Mouse (Mus musculus) liver, embryonic 12.5 days (tissue): ENCODE data around the gene Rita1. TPM values are rescaled to one million over a fixed set of nuclear protein-coding genes. Genes with fewer than 3 reads are reported as not detected.

Source experiments
- ATAC-seq: fragments of 200-750 bp; cut with Nextera tagmentation; 2 replicates; pipeline ENCODE4 v1.8.0; 2017; ENCODE audit warnings: moderate number of reproducible peaks, mild to moderate bottlenecking, moderate library complexity
- H3K27ac ChIP-seq: fragments of 300-500 bp; sonication (generic); 2 replicates; pipeline ENCODE4 v1.5.1; 2016; ENCODE audit warnings: mild to moderate bottlenecking
- H3K27me3 ChIP-seq: fragments of 300-500 bp; sonication (generic); replicated peaks from 2 replicates; pipeline ENCODE4 v1.6.1; 2016; ENCODE audit warnings: mild to moderate bottlenecking, moderate library complexity
- H3K36me3 ChIP-seq: fragments of 300-500 bp; sonication (generic); 2 replicates; pipeline ENCODE4 v1.6.1; 2016; ENCODE audit warnings: mild to moderate bottlenecking, moderate library complexity
- H3K4me1 ChIP-seq: fragments of 300-500 bp; sonication (generic); 2 replicates; pipeline ENCODE4 v1.6.1; 2016
- H3K4me2 ChIP-seq: fragments of 300-500 bp; sonication (generic); 2 replicates; pipeline ENCODE4 v1.6.1; 2016; ENCODE audit warnings: mild to moderate bottlenecking, moderate library complexity
- H3K4me3 ChIP-seq: fragments of 300-500 bp; sonication (generic); 2 replicates; pipeline ENCODE4 v1.5.1; 2016; ENCODE audit warnings: mild to moderate bottlenecking, moderate library complexity
- H3K9ac ChIP-seq: fragments of 300-500 bp; sonication (generic); 2 replicates; pipeline ENCODE4 v1.6.1; 2016; ENCODE audit warnings: mild to moderate bottlenecking, moderate library complexity
- H3K9me3 ChIP-seq: fragments of 300-500 bp; sonication (generic); replicated peaks from 2 replicates; pipeline ENCODE4 v1.6.1; 2016; ENCODE audit warnings: mild to moderate bottlenecking, moderate library complexity
- WGBS: fragments of 180-500 bp; shearing (Covaris S2); methylation state at CpG from one replicate; pipeline ENCODE4 v1.1.7; 2016; ENCODE audit not compliant: insufficient replicate concordance; 5-methylcytosine and 5-hydroxymethylcytosine counted together
- polyA plus RNA-seq: library from polyadenylated mRNA; unstranded; fragments of >200 nt; fragmentation: Nextera tagmentation; extraction: Ambion mirVana; gene quantifications from 2 replicates; pipeline ENCODE4 v1.2.1, GENCODE M21; 2016

Gene Rita1
- polyA plus RNA-seq, 1 experiment from 2014 or later = 7.3 TPM

GRCm38 (mm10) chr5:120550137-120550536, 62.3 kb downstream of the Rita1 start:
- no peak overlapping the region for H3K27ac ChIP-seq
- H3K4me1 ChIP-seq = 0 out of 2 replicates have a peak, but pooled peaks cover 11% of the 10 kb centered on the region
- no peak for ATAC-seq
- WGBS = 64% methylated on average over 5 of the region's 5 CpGs
- H3K4me2 ChIP-seq = no peak overlapping the region
- no peak overlapping the region for H3K4me3 ChIP-seq
- H3K9ac ChIP-seq = no peak overlapping the region
- H3K36me3 ChIP-seq = peaks cover 98% of the 10 kb centered on the region
- H3K9me3 ChIP-seq = no peaks in the 10 kb centered on the region
- H3K27me3 ChIP-seq = no peaks in the 10 kb centered on the region

- Histone ChIP-seq H3K4me1 (0 out of 2 replicates have a peak, but pooled peaks cover 11% of the 10 kb centered on the region), H3K9ac (no peak overlapping the region), H3K4me3 (no peak overlapping the region), H3K27me3 (no peaks in the 10 kb centered on the region), H3K36me3 (peaks cover 98% of the 10 kb centered on the region), H3K4me2 (no peak overlapping the region), H3K27ac (no peak overlapping the region), H3K9me3 (no peaks in the 10 kb centered on the region)
- no peak for ATAC-seq
- WGBS = 79% methylated on average over 11 of the region's 11 CpGs
Observed at GRCm38 (mm10) chr5:120548236-120548850, 64.0 kb downstream of the Rita1 start.

Other genes with a start within 250 kb of the Rita1 start
- gene Lhx5, start 180.9 kb downstream of the Rita1 start, polyA plus RNA-seq = not detected in 2 replicates
- 1.1 TPM in 2 replicates for gene Sdsl, start 139.8 kb downstream of the Rita1 start, polyA plus RNA-seq
- gene Sds, start 136.1 kb downstream of the Rita1 start, polyA plus RNA-seq = not detected in 2 replicates
- 23.2 and 27.4 TPM in 2 replicates for gene Plbd2, start 109.0 kb downstream of the Rita1 start, polyA plus RNA-seq
- 4.2 and 6.0 TPM in 2 replicates for gene Slc8b1, start 101.4 kb downstream of the Rita1 start, polyA plus RNA-seq
- gene Tpcn1, start 23.9 kb downstream of the Rita1 start, polyA plus RNA-seq = 24.8 and 25.4 TPM in 2 replicates
- gene Iqcd, start 23.6 kb downstream of the Rita1 start, polyA plus RNA-seq = 2.0 and 2.1 TPM in 2 replicates
- gene Ddx54, start 150 bp upstream of the Rita1 start, polyA plus RNA-seq = 35.0 and 36.3 TPM in 2 replicates
- not detected in 2 replicates for gene Cfap73, start 21.6 kb upstream of the Rita1 start, polyA plus RNA-seq
- 0.19 and 0.20 TPM in 2 replicates for gene Rasal1, start 36.2 kb upstream of the Rita1 start, polyA plus RNA-seq
- 0.37 and 0.67 TPM in 2 replicates for gene Dtx1, start 99.3 kb upstream of the Rita1 start, polyA plus RNA-seq
- 0.26 and 0.37 TPM in 2 replicates for gene Oas2, start 137.3 kb upstream of the Rita1 start, polyA plus RNA-seq
- gene Oas3, start 165.1 kb upstream of the Rita1 start, polyA plus RNA-seq = 0.05 and 0.07 TPM in 2 replicates
- gene Oas1e, start 182.9 kb upstream of the Rita1 start, polyA plus RNA-seq = not detected in 2 replicates
- gene Oas1c, start 199.9 kb upstream of the Rita1 start, polyA plus RNA-seq = 0.20 and 0.24 TPM in 2 replicates
- gene Oas1f, start 234.8 kb upstream of the Rita1 start, polyA plus RNA-seq = not detected in 2 replicates
- not detected in 2 replicates for gene Oas1h, start 248.8 kb upstream of the Rita1 start, polyA plus RNA-seq